Mouse (Mus musculus): ENCODE results near the gene Dlg2. TPM values are rescaled to one million over a fixed set of nuclear protein-coding genes. Genes with fewer than 3 reads are reported as not detected.

Dlg2 gene
- polyA plus RNA-seq, 1 experiment: 141 TPM

- no peak for DNase-seq (ENCODE audit: extremely low spot score in 1 of 2, low spot score in 1 of 2)
Measured at GRCm38 (mm10) chr7:92008702-92009101, 1532.2 kb downstream of the Dlg2 start.

- no peak for DNase-seq (ENCODE audit: extremely low spot score in 1 of 2, low spot score in 1 of 2)
Measured at GRCm38 (mm10) chr7:92024928-92025327, 1548.5 kb downstream of the Dlg2 start.

GRCm38 (mm10) chr7:92025465-92026056 is 1549.1 kb downstream of the Dlg2 start:
- no peak for DNase-seq (ENCODE audit: extremely low spot score in 1 of 2, low spot score in 1 of 2)

- DNase-seq (ENCODE audit: extremely low spot score in 1 of 2, low spot score in 1 of 2): peak in 1 of 2 experiments; percentile 82
Measured at GRCm38 (mm10) chr7:92027049-92027448, 1550.6 kb downstream of the Dlg2 start.

- peak in 1 of 2 experiments; percentile 35 for DNase-seq (ENCODE audit: extremely low spot score in 1 of 2, low spot score in 1 of 2)
Measured at GRCm38 (mm10) chr7:92034256-92034655, 1557.8 kb downstream of the Dlg2 start.

- DNase-seq (ENCODE audit: extremely low spot score in 1 of 2, low spot score in 1 of 2): no peak
Measured at GRCm38 (mm10) chr7:92040187-92040586, 1563.7 kb downstream of the Dlg2 start.

- DNase-seq (ENCODE audit: extremely low spot score in 1 of 2, low spot score in 1 of 2): no peak
Measured at GRCm38 (mm10) chr7:92040785-92041411, 1564.4 kb downstream of the Dlg2 start.

- no peak for DNase-seq (ENCODE audit: extremely low spot score in 1 of 2, low spot score in 1 of 2)
Measured at GRCm38 (mm10) chr7:92044966-92045365, 1568.5 kb downstream of the Dlg2 start.

- no peak for DNase-seq (ENCODE audit: extremely low spot score in 1 of 2, low spot score in 1 of 2)
Measured at GRCm38 (mm10) chr7:92047271-92047670, 1570.8 kb downstream of the Dlg2 start.

GRCm38 (mm10) chr7:92048876-92049275 is 1572.4 kb downstream of the Dlg2 start:
- peak in 1 of 2 experiments; percentile 50 for DNase-seq (ENCODE audit: extremely low spot score in 1 of 2, low spot score in 1 of 2)

GRCm38 (mm10) chr7:92066851-92067250 is 1590.4 kb downstream of the Dlg2 start:
- no peak for DNase-seq (ENCODE audit: extremely low spot score in 1 of 2, low spot score in 1 of 2)

- no peak for DNase-seq (ENCODE audit: extremely low spot score in 1 of 2, low spot score in 1 of 2)
Measured at GRCm38 (mm10) chr7:92087429-92087828, 1611.0 kb downstream of the Dlg2 start.

- DNase-seq (ENCODE audit: extremely low spot score in 1 of 2, low spot score in 1 of 2): peak in 1 of 2 experiments; percentile 85
Measured at GRCm38 (mm10) chr7:92093860-92094259, 1617.4 kb downstream of the Dlg2 start.

GRCm38 (mm10) chr7:92095198-92095597 is 1618.7 kb downstream of the Dlg2 start:
- DNase-seq (ENCODE audit: extremely low spot score in 1 of 2, low spot score in 1 of 2): peak in 1 of 2 experiments; percentile 52

- DNase-seq (ENCODE audit: extremely low spot score in 1 of 2, low spot score in 1 of 2): no peak
Measured at GRCm38 (mm10) chr7:92100847-92101246, 1624.4 kb downstream of the Dlg2 start.

GRCm38 (mm10) chr7:92102892-92103543 is 1626.5 kb downstream of the Dlg2 start:
- DNase-seq (ENCODE audit: extremely low spot score in 1 of 2, low spot score in 1 of 2): peak; percentile 50 to 86

- no peak for DNase-seq (ENCODE audit: extremely low spot score in 1 of 2, low spot score in 1 of 2)
Measured at GRCm38 (mm10) chr7:92105477-92105876, 1629.0 kb downstream of the Dlg2 start.

GRCm38 (mm10) chr7:92105956-92106355 is 1629.5 kb downstream of the Dlg2 start:
- DNase-seq (ENCODE audit: extremely low spot score in 1 of 2, low spot score in 1 of 2): no peak

GRCm38 (mm10) chr7:92113065-92113464 is 1636.6 kb downstream of the Dlg2 start:
- no peak for DNase-seq (ENCODE audit: extremely low spot score in 1 of 2, low spot score in 1 of 2)

- peak; percentile 43 for DNase-seq (ENCODE audit: extremely low spot score in 1 of 2, low spot score in 1 of 2)
Measured at GRCm38 (mm10) chr7:92115237-92115871, 1638.9 kb downstream of the Dlg2 start.

- no peak for DNase-seq (ENCODE audit: extremely low spot score in 1 of 2, low spot score in 1 of 2)
Measured at GRCm38 (mm10) chr7:92123276-92123675, 1646.8 kb downstream of the Dlg2 start.

Measured in frontal cortex, adult 2 months (tissue).